Mouse (Mus musculus) ES-E14 (cell line): ENCODE measurements around the gene St8sia6. TPM values are rescaled to one million over a fixed set of nuclear protein-coding genes. Genes with fewer than 3 reads are reported as not detected.

Source experiments
- DNase-seq: peaks from one replicate; pipeline ENCODE4 v3.0.0-alpha.2; 2013; ENCODE audit warnings: low read depth, low spot score
- H3K27ac ChIP-seq: 2 replicates; pipeline ENCODE4 v1.5.1; 2012; ENCODE audit warnings: low read depth, mild to moderate bottlenecking, low read length, moderate library complexity, mixed read lengths; ENCODE audit not compliant: poor library complexity, insufficient read depth, severe bottlenecking
- H3K36me3 ChIP-seq: 2 replicates; pipeline ENCODE4 v1.6.1; 2012; ENCODE audit warnings: mild to moderate bottlenecking, low read length, moderate library complexity, mixed read lengths; ENCODE audit not compliant: control insufficient read depth, poor library complexity, insufficient read depth, severe bottlenecking
- H3K4me1 ChIP-seq, 2 experiments: fragments of 150-350 bp in 1 of 2; sonication (generic) in 1 of 2; 2 replicates each; pipeline ENCODE4 v1.6.1; 2012; ENCODE audit warnings: low read length in 2 of 2, mild to moderate bottlenecking in 1 of 2, mixed read lengths in 1 of 2; ENCODE audit not compliant: control insufficient read depth in 2 of 2, insufficient read depth in 2 of 2, poor library complexity in 1 of 2
- H3K4me3 ChIP-seq, 2 experiments: fragments of 150-350 bp in 1 of 2; sonication (generic) in 1 of 2; 2 replicates each; pipeline ENCODE4 v1.5.1; 2012; ENCODE audit warnings: low read length in 2 of 2, low read depth in 1 of 2, mild to moderate bottlenecking in 1 of 2, mixed read lengths in 1 of 2; ENCODE audit not compliant: insufficient read depth in 1 of 2, poor library complexity in 1 of 2, severe bottlenecking in 1 of 2
- H3K9ac ChIP-seq: 2 replicates; pipeline ENCODE4 v1.6.1; 2012; ENCODE audit warnings: low read depth, mild to moderate bottlenecking, low read length, mixed read lengths; ENCODE audit not compliant: poor library complexity, insufficient read depth, severe bottlenecking
- H3K9me3 ChIP-seq: fragments of 150-350 bp; sonication (generic); 2 replicates; pipeline ENCODE4 v1.6.1; 2012; ENCODE audit warnings: low read depth, mild to moderate bottlenecking, low read length; ENCODE audit not compliant: control insufficient read depth, insufficient read depth
- CHD2 ChIP-seq: IDR thresholded peaks from 2 replicates; pipeline ENCODE4 v1.6.1; 2014; ENCODE audit warnings: mild to moderate bottlenecking, low read depth, low read length, inconsistent platforms
- HCFC1 ChIP-seq: IDR thresholded peaks from 2 replicates; pipeline ENCODE4 v1.6.1; 2012; ENCODE audit warnings: low read length, inconsistent platforms, borderline replicate concordance; ENCODE audit not compliant: insufficient read depth
- MAFK ChIP-seq: IDR thresholded peaks from 2 replicates; pipeline ENCODE4 v1.6.1; 2014; ENCODE audit warnings: mild to moderate bottlenecking, low read depth, low read length, inconsistent platforms; ENCODE audit not compliant: insufficient read depth
- ZC3H11A ChIP-seq: IDR thresholded peaks from 2 replicates; pipeline ENCODE4 v1.6.1; 2012; ENCODE audit warnings: low read depth, mild to moderate bottlenecking, inconsistent platforms, low read length, borderline replicate concordance
- ZNF384 ChIP-seq: IDR thresholded peaks from 2 replicates; pipeline ENCODE4 v1.6.1; 2012; ENCODE audit warnings: low read depth, low read length, inconsistent platforms
- in situ Hi-C, 2 experiments: fragments of 600-800 bp; cut with MboI; formaldehyde crosslinking; loops; one replicate each; pipeline ENCODE4 v1.15.1; 2025; ENCODE audit warnings: low sequenced_read_pairs in 2 of 2, inconsistent platforms in 1 of 2; ENCODE audit not compliant: unreplicated experiment in 2 of 2
- total RNA-seq: library from RNA; depleted of rRNA; stranded (reverse); fragments of 300-350 nt; gene quantifications from 2 replicates; pipeline ENCODE4 v1.2.3, GENCODE M21; 2012; rRNA removed

St8sia6 gene
- total RNA-seq, 1 experiment, result 2.1 TPM

DNA sequence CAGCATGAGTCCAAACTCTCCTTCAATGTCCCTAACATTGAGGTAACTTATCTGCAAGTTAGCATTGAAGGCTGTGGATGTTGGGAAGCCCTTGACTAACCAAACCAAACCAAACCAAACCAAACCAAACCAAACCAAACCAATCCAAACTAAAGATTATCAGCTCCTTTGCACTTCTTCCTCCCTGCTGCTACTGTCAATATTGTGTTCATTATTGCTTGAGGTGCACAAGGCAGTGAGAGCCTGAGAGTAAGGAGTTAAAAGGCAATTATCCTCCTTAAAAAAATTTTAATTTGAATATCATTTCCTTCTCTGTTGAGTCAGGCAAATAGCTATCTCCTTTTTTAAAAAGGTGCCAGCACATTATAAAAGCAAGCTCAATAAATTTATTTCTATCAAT is 190.8 kb downstream of the St8sia6 start:
- no peaks in the 10 kb centered on the region for H3K36me3 ChIP-seq
- DNase-seq, result no peak
- H3K27ac ChIP-seq, result no peak overlapping the region
- no peaks in the 10 kb centered on the region for H3K9me3 ChIP-seq
- H3K4me3 ChIP-seq, result no peak overlapping the region
- in situ Hi-C loops, result no loop called here
- TF ChIP-seq MAFK (no peak), CHD2 (no peak), HCFC1 (no peak), ZC3H11A (no peak), ZNF384 (no peak)
- no peaks in the 10 kb centered on the region for H3K4me1 ChIP-seq
- H3K9ac ChIP-seq, result no peak overlapping the region

Other genes starting within 250 kb of the St8sia6 start
- 5.3 and 7.4 TPM in 2 replicates for gene Trdmt1, start 249.4 kb downstream of the St8sia6 start, total RNA-seq
- 465 and 1,315 TPM in 2 replicates for gene Vim, start 220.1 kb downstream of the St8sia6 start, total RNA-seq